Mouse (Mus musculus) forebrain, embryonic 15.5 days (tissue): ENCODE measurements around the gene Tmem150b. TPM values are rescaled to one million over a fixed set of nuclear protein-coding genes. Genes with fewer than 3 reads are reported as not detected.

ENCODE experiments used
- ATAC-seq: fragments of 200-750 bp; cut with Nextera tagmentation; replicated peaks from 2 replicates; pipeline ENCODE4 v1.8.0; 2017; ENCODE audit warnings: mild to moderate bottlenecking, moderate TSS enrichment, moderate library complexity
- H3K27ac ChIP-seq: fragments of 300-500 bp; sonication (generic); replicated peaks from 2 replicates; pipeline ENCODE4 v1.5.1; 2015; ENCODE audit warnings: mild to moderate bottlenecking, inconsistent platforms
- H3K27me3 ChIP-seq: fragments of 300-500 bp; sonication (generic); 2 replicates; pipeline ENCODE4 v1.6.1; 2015; ENCODE audit warnings: inconsistent platforms
- H3K36me3 ChIP-seq: fragments of 300-500 bp; sonication (generic); 2 replicates; pipeline ENCODE4 v1.6.1; 2015; ENCODE audit warnings: mild to moderate bottlenecking, inconsistent platforms
- H3K4me1 ChIP-seq: fragments of 300-500 bp; sonication (generic); 2 replicates; pipeline ENCODE4 v1.6.1; 2015; ENCODE audit warnings: inconsistent platforms
- H3K4me2 ChIP-seq: fragments of 300-500 bp; sonication (generic); replicated peaks from 2 replicates; pipeline ENCODE4 v1.6.1; 2015; ENCODE audit warnings: mild to moderate bottlenecking, inconsistent platforms
- H3K4me3 ChIP-seq: fragments of 300-500 bp; sonication (generic); 2 replicates; pipeline ENCODE4 v1.5.1; 2015; ENCODE audit warnings: mild to moderate bottlenecking, inconsistent platforms
- H3K9ac ChIP-seq: fragments of 300-500 bp; sonication (generic); replicated peaks from 2 replicates; pipeline ENCODE4 v1.6.1; 2015; ENCODE audit warnings: mild to moderate bottlenecking, inconsistent platforms
- H3K9me3 ChIP-seq: fragments of 300-500 bp; sonication (generic); 2 replicates; pipeline ENCODE4 v1.6.1; 2016; ENCODE audit warnings: inconsistent platforms
- WGBS: fragments of 180-500 bp; shearing (Covaris S2); methylation state at CpG from one replicate; pipeline ENCODE4 v1.1.7; 2015; ENCODE audit warnings: mixed read lengths; 5-methylcytosine and 5-hydroxymethylcytosine counted together
- polyA plus RNA-seq: library from polyadenylated mRNA; unstranded; fragments of >200 nt; fragmentation: Nextera tagmentation; extraction: Ambion mirVana; gene quantifications from 2 replicates; pipeline ENCODE4 v1.2.1, GENCODE M21; 2015

The Tmem150b gene
- polyA plus RNA-seq, 1 experiment from 2014 or later = 0.08 TPM

- H3K27ac ChIP-seq = no peak overlapping the region
- no peak overlapping the region for H3K9ac ChIP-seq
- no peaks in the 10 kb centered on the region for H3K4me1 ChIP-seq
- no peaks in the 10 kb centered on the region for H3K9me3 ChIP-seq
- ATAC-seq = no peak
- no peaks in the 10 kb centered on the region for H3K27me3 ChIP-seq
- peaks cover 50% of the 10 kb centered on the region for H3K36me3 ChIP-seq
- WGBS = 93% methylated on average over 12 of the region's 12 CpGs
- H3K4me2 ChIP-seq = no peak overlapping the region
- no peak overlapping the region for H3K4me3 ChIP-seq
These were observed 50.8 kb downstream of the Tmem150b start for GRCm38 (mm10) chr7:4674114-4674731.

GRCm38 (mm10) chr7:4671956-4672355 is 53.1 kb downstream of the Tmem150b start:
- Histone ChIP-seq H3K27ac (no peak overlapping the region), H3K36me3 (peaks cover 62% of the 10 kb centered on the region), H3K4me2 (no peak overlapping the region), H3K4me3 (no peak overlapping the region), H3K27me3 (no peaks in the 10 kb centered on the region), H3K4me1 (no peaks in the 10 kb centered on the region), H3K9me3 (no peaks in the 10 kb centered on the region), H3K9ac (no peak overlapping the region)
- no peak for ATAC-seq
- 77% methylated on average over 4 of the region's 4 CpGs for WGBS

- peaks cover 61% of the 10 kb centered on the region for H3K36me3 ChIP-seq
- 92% methylated on average over 8 of the region's 8 CpGs for WGBS
These were observed 54.3 kb downstream of the Tmem150b start for GRCm38 (mm10) chr7:4670655-4671255.

GRCm38 (mm10) chr7:4669156-4669555 is 55.9 kb downstream of the Tmem150b start:
- Histone ChIP-seq H3K4me1 (no peaks in the 10 kb centered on the region), H3K9me3 (no peaks in the 10 kb centered on the region), H3K4me3 (no peak overlapping the region), H3K36me3 (peaks cover 54% of the 10 kb centered on the region), H3K4me2 (no peak overlapping the region), H3K27ac (no peak overlapping the region), H3K27me3 (no peaks in the 10 kb centered on the region), H3K9ac (no peak overlapping the region)
- WGBS = 95% methylated on average over 9 of the region's 9 CpGs
- ATAC-seq = no peak

More at GRCm38 (mm10) chr7:4670655-4671255, 54.3 kb downstream of the Tmem150b start:
- H3K9ac ChIP-seq = no peak overlapping the region
- no peak overlapping the region for H3K4me2 ChIP-seq
- H3K27me3 ChIP-seq = no peaks in the 10 kb centered on the region
- H3K9me3 ChIP-seq = no peaks in the 10 kb centered on the region
- H3K4me1 ChIP-seq = no peaks in the 10 kb centered on the region
- no peak overlapping the region for H3K27ac ChIP-seq
- no peak overlapping the region for H3K4me3 ChIP-seq
- no peak for ATAC-seq

GRCm38 (mm10) chr7:4668506-4668905 is 56.5 kb downstream of the Tmem150b start:
- Histone ChIP-seq H3K9me3 (no peaks in the 10 kb centered on the region), H3K36me3 (peaks cover 51% of the 10 kb centered on the region), H3K27me3 (no peaks in the 10 kb centered on the region), H3K27ac (no peak overlapping the region), H3K4me3 (no peak overlapping the region), H3K4me2 (no peak overlapping the region), H3K9ac (no peak overlapping the region), H3K4me1 (no peaks in the 10 kb centered on the region)
- 93% methylated on average over 8 of the region's 8 CpGs for WGBS
- ATAC-seq = no peak

- 96% methylated on average over 5 of the region's 5 CpGs for WGBS
- Histone ChIP-seq H3K9me3 (no peaks in the 10 kb centered on the region), H3K4me3 (no peak overlapping the region), H3K4me2 (no peak overlapping the region), H3K27me3 (no peaks in the 10 kb centered on the region), H3K36me3 (peaks cover 52% of the 10 kb centered on the region), H3K4me1 (no peaks in the 10 kb centered on the region), H3K9ac (no peak overlapping the region), H3K27ac (no peak overlapping the region)
- no peak for ATAC-seq
These were observed 58.2 kb downstream of the Tmem150b start for GRCm38 (mm10) chr7:4666871-4667270.

- H3K4me2 ChIP-seq = no peak overlapping the region
These were observed 61.3 kb downstream of the Tmem150b start for GRCm38 (mm10) chr7:4663742-4664141.

GRCm38 (mm10) chr7:4663179-4663578 is 61.9 kb downstream of the Tmem150b start:
- Histone ChIP-seq H3K36me3 (peaks cover 31% of the 10 kb centered on the region), H3K27me3 (no peaks in the 10 kb centered on the region), H3K4me3 (no peak overlapping the region), H3K4me1 (peaks cover 15% of the 10 kb centered on the region), H3K27ac (no peak overlapping the region), H3K4me2 (no peak overlapping the region), H3K9me3 (no peaks in the 10 kb centered on the region), H3K9ac (no peak overlapping the region)
- 77% methylated on average over 8 of the region's 8 CpGs for WGBS
- no peak for ATAC-seq

More at GRCm38 (mm10) chr7:4663742-4664141, 61.3 kb downstream of the Tmem150b start:
- Histone ChIP-seq H3K9me3 (no peaks in the 10 kb centered on the region), H3K27ac (no peak overlapping the region), H3K4me3 (no peak overlapping the region), H3K9ac (no peak overlapping the region), H3K4me1 (peaks cover 15% of the 10 kb centered on the region), H3K27me3 (no peaks in the 10 kb centered on the region), H3K36me3 (peaks cover 37% of the 10 kb centered on the region)
- ATAC-seq = no peak
- 94% methylated on average over 2 of the region's 2 CpGs for WGBS

- Histone ChIP-seq H3K36me3 (peaks cover 13% of the 10 kb centered on the region), H3K4me2 (peak overlapping the region; percentile 67), H3K4me3 (peak overlapping the region; percentile 82), H3K4me1 (peaks cover 41% of the 10 kb centered on the region), H3K27ac (peak overlapping the region; percentile 96), H3K27me3 (no peaks in the 10 kb centered on the region), H3K9me3 (no peaks in the 10 kb centered on the region), H3K9ac (peak overlapping the region; percentile 64)
- no peak for ATAC-seq
- WGBS = 29% methylated on average over 3 of the region's 3 CpGs
These were observed 65.1 kb downstream of the Tmem150b start for GRCm38 (mm10) chr7:4659911-4660443.

- peak; percentile 97 for ATAC-seq
- peak within 1 kb of the TSS; percentile 67 for H3K4me2 ChIP-seq
- H3K4me3 ChIP-seq = peak within 1 kb of the TSS; percentile 82
- peaks cover 47% of the 10 kb centered on the region for H3K4me1 ChIP-seq
- peak within 1 kb of the TSS; percentile 92 for H3K9ac ChIP-seq
- no peaks in the 10 kb centered on the region for H3K9me3 ChIP-seq
- 0% methylated on average over 54 of the region's 54 CpGs for WGBS
- H3K27me3 ChIP-seq = no peaks in the 10 kb centered on the region
- peaks cover 9% of the 10 kb centered on the region for H3K36me3 ChIP-seq
- peak within 1 kb of the TSS; percentile 96 for H3K27ac ChIP-seq
These were observed 66.0 kb downstream of the Tmem150b start, which contains the start of gene Ppp6r1 for GRCm38 (mm10) chr7:4658912-4659551. Ppp6r1 (minus strand) TSS chr7:4659019.

GRCm38 (mm10) chr7:4658128-4658907 is 66.7 kb downstream of the Tmem150b start:
- Histone ChIP-seq H3K36me3 (peaks cover 9% of the 10 kb centered on the region), H3K27me3 (no peaks in the 10 kb centered on the region), H3K9me3 (no peaks in the 10 kb centered on the region), H3K9ac (peak overlapping the region; percentile 92), H3K27ac (peak overlapping the region; percentile 96), H3K4me1 (peaks cover 50% of the 10 kb centered on the region), H3K4me2 (peak overlapping the region; percentile 67), H3K4me3 (peak overlapping the region; percentile 82)
- under 1% methylated on average over 76 of the region's 78 CpGs for WGBS
- peak; percentile 76 for ATAC-seq
